Mouse (Mus musculus): ENCODE data around the gene Spryd4. TPM values are rescaled to one million over a fixed set of nuclear protein-coding genes. Genes with fewer than 3 reads are reported as not detected.

Gene Spryd4
- total and polyA plus RNA-seq, 3 experiments = 4.4 to 18.8 (median 13.9) TPM

DNA sequence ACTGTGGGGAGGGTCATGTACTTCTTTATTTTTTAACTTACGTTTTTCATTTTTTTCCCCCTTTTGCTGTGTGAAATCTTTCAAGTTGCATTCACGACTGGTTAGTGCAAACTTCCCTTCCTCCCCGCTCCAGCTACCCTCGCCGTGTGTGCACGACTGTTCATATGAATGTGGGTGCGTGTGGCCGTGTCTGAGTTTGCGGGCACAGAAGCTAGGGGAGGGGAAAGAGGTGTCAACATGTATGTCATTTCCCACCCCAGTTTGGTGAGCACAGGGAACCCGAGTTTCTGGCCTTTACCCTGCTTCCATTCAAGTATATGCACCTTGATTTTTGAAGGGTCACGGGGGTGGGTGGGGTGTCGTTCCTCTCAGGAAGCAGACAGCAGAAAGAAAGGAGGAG lies 19.0 kb upstream of the Spryd4 start:
- TF ChIP-seq TAL1 (conservative IDR thresholded peaks at IDR 0.05; ENCODE audit: low read depth, low read length) = no peak
- TF ChIP-seq CTCF (IDR thresholded peaks at IDR 0.05; ENCODE audit: low read depth, low read length) = no peak
- no peak for TF ChIP-seq GATA2 (IDR thresholded peaks at IDR 0.05; ENCODE audit: borderline replicate concordance, low read depth, low read length)
- TF ChIP-seq GATA1 (IDR thresholded peaks at IDR 0.05; ENCODE audit: borderline replicate concordance, low read length) = no peak
- TF ChIP-seq POLR2AphosphoS5 (IDR thresholded peaks at IDR 0.05; ENCODE audit: insufficient replicate concordance, low read depth, low read length) = no peak
- Histone ChIP-seq H3K9me3 (replicated peaks) (no peaks in the 10 kb centered on the region), H3K36me3 (replicated peaks) (peaks cover 21% of the 10 kb centered on the region), H3K27me3 (ENCODE audit: insufficient read depth, low read length) (no peaks in the 10 kb centered on the region), H3K4me3 (ENCODE audit: low read depth, low read length) (peak overlapping the region; percentile 78; the same call in 1 of the 2 replicates), H3K4me1 (ENCODE audit: insufficient read depth, low read depth, low read length) (peaks cover 62% of the 10 kb centered on the region)
- ATAC-seq (ENCODE audit: extremely low read depth, insufficient number of reproducible peaks, low FRiP score, poor library complexity, severe bottlenecking) = no peak
- DNase-seq (ENCODE audit: low spot score) = no peak

DNA sequence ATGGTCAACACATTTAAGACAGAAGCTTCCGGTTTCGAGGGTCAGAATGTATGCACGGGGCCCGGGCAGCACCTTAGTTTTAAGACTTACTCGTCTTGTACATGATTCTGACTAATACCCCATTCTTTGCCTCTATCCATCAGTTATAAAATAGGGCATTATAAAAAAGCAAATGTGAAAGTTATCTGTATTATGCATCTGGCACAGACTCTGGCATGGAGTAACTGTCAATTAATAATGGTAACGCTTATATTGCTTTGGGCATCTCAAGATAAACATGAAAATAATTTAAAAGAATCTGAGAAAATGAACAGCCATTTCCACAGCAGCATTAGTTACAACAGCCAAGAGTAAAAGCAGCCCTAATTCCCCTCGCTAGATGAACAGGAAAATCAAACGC lies 16.4 kb upstream of the Spryd4 start:
- no peak for TF ChIP-seq GATA2 (IDR thresholded peaks at IDR 0.05; ENCODE audit: borderline replicate concordance, low read depth, low read length)
- no peak for TF ChIP-seq POLR2AphosphoS5 (IDR thresholded peaks at IDR 0.05; ENCODE audit: insufficient replicate concordance, low read depth, low read length)
- no peak for TF ChIP-seq GATA1 (IDR thresholded peaks at IDR 0.05; ENCODE audit: borderline replicate concordance, low read length)
- TF ChIP-seq TAL1 (conservative IDR thresholded peaks at IDR 0.05; ENCODE audit: low read depth, low read length) = no peak
- TF ChIP-seq CTCF (IDR thresholded peaks at IDR 0.05; ENCODE audit: low read depth, low read length) = no peak
- no peak for ATAC-seq (ENCODE audit: extremely low read depth, insufficient number of reproducible peaks, low FRiP score, poor library complexity, severe bottlenecking)
- 0 out of 2 replicates have a peak, but pooled peaks cover 4% of the 10 kb centered on the region for H3K27me3 ChIP-seq (ENCODE audit: insufficient read depth, low read length)
- H3K4me3 ChIP-seq (ENCODE audit: low read depth, low read length) = no peak overlapping the region
- no peak for DNase-seq (ENCODE audit: low spot score)
- H3K9me3 ChIP-seq (replicated peaks) = no peaks in the 10 kb centered on the region
- peaks cover 3% of the 10 kb centered on the region for H3K36me3 ChIP-seq (replicated peaks)
- peaks cover 63% of the 10 kb centered on the region for H3K4me1 ChIP-seq (ENCODE audit: insufficient read depth, low read depth, low read length)

DNA sequence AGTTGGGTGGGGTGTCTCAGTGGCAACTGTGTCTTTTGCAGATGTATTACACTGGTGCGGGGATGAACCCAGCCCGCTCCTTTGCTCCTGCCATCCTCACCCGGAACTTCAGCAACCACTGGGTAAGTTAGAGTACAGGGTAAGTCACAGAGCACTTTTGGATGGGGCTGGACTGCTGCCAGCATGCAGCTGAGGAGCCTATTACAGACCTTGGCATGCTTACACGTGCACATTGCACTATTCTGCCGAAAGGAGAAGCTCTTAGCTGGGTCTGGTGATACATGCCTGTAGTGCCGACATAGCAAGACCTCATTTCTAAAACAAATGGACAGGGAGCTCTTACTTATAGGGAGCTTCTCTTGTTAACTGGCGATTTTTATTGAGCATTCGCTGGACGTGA lies 16.0 kb upstream of the Spryd4 start:
- no peak for TF ChIP-seq POLR2AphosphoS5 (IDR thresholded peaks at IDR 0.05; ENCODE audit: insufficient replicate concordance, low read depth, low read length)
- TF ChIP-seq GATA1 (IDR thresholded peaks at IDR 0.05; ENCODE audit: borderline replicate concordance, low read length) = no peak
- no peak for TF ChIP-seq GATA2 (IDR thresholded peaks at IDR 0.05; ENCODE audit: borderline replicate concordance, low read depth, low read length)
- TF ChIP-seq TAL1 (conservative IDR thresholded peaks at IDR 0.05; ENCODE audit: low read depth, low read length) = no peak
- TF ChIP-seq CTCF (IDR thresholded peaks at IDR 0.05; ENCODE audit: low read depth, low read length) = no peak
- 0 out of 2 replicates have a peak, but pooled peaks cover 4% of the 10 kb centered on the region for H3K27me3 ChIP-seq (ENCODE audit: insufficient read depth, low read length)
- peaks cover 3% of the 10 kb centered on the region for H3K36me3 ChIP-seq (replicated peaks)
- H3K4me1 ChIP-seq (ENCODE audit: insufficient read depth, low read depth, low read length) = peaks cover 60% of the 10 kb centered on the region
- ATAC-seq (ENCODE audit: extremely low read depth, insufficient number of reproducible peaks, low FRiP score, poor library complexity, severe bottlenecking) (no peak), DNase-seq (ENCODE audit: low spot score) (no peak)
- no peaks in the 10 kb centered on the region for H3K9me3 ChIP-seq (replicated peaks)
- no peak overlapping the region for H3K4me3 ChIP-seq (ENCODE audit: low read depth, low read length)

DNA sequence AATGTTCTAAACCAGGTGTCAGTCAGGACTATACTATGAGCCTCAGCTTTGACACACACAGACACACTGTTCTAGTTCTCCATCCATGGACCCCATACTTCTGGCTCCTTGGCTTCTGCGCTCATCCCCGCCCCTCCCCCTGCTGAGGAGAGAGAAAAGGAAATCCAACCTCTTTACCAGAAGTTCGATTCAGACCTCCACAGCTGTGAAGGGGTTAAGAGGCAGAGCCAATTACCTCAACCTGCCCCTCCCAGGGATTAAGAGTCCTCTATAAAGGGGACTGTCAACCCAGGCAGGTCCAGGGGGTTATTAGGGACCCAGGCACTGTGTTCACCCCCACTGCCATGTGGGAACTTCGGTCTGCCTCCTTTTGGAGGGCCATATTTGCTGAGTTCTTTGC lies 13.9 kb upstream of the Spryd4 start, which contains the start of gene Mip:
Mip (plus strand) TSS at position 301 of the 400 bp plus-strand sequence.
- Histone ChIP-seq H3K36me3 (replicated peaks) (peaks cover 3% of the 10 kb centered on the region), H3K4me3 (ENCODE audit: low read depth, low read length) (no peak within 1 kb of the TSS), H3K27me3 (ENCODE audit: insufficient read depth, low read length) (0 out of 2 replicates have a peak, but pooled peaks cover 4% of the 10 kb centered on the region), H3K9me3 (replicated peaks) (no peaks in the 10 kb centered on the region), H3K4me1 (ENCODE audit: insufficient read depth, low read depth, low read length) (peaks cover 58% of the 10 kb centered on the region)
- DNase-seq (ENCODE audit: low spot score) (no peak), ATAC-seq (ENCODE audit: extremely low read depth, insufficient number of reproducible peaks, low FRiP score, poor library complexity, severe bottlenecking) (no peak)
- TF ChIP-seq POLR2AphosphoS5 (IDR thresholded peaks at IDR 0.05; ENCODE audit: insufficient replicate concordance, low read depth, low read length) (no peak), TAL1 (conservative IDR thresholded peaks at IDR 0.05; ENCODE audit: low read depth, low read length) (no peak), GATA1 (IDR thresholded peaks at IDR 0.05; ENCODE audit: borderline replicate concordance, low read length) (no peak), CTCF (IDR thresholded peaks at IDR 0.05; ENCODE audit: low read depth, low read length) (no peak), GATA2 (IDR thresholded peaks at IDR 0.05; ENCODE audit: borderline replicate concordance, low read depth, low read length) (no peak)

DNA sequence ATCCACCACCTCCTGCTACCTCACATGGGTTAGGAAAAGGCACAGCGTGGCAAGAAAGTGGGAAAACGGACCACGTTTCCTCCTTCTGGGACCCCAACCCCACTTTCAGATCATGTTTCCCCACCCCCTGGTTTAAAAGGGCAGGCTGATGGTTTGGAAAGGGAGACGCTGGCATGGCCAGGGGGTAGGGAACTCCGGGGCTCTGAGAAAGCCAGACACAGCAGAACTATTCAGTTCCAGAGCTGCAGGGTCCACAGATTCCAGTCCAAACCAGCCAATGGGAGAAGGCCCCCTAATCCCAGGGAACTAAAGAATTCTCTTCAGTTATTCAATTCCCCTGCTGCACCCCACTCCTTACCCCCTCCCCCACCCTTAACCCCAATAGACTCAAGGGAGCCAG lies 13.5 kb upstream of the Spryd4 start:
- H3K27me3 ChIP-seq (ENCODE audit: insufficient read depth, low read length) = 0 out of 2 replicates have a peak, but pooled peaks cover 4% of the 10 kb centered on the region
- ATAC-seq (ENCODE audit: extremely low read depth, insufficient number of reproducible peaks, low FRiP score, poor library complexity, severe bottlenecking) (no peak), DNase-seq (ENCODE audit: low spot score) (no peak)
- H3K4me1 ChIP-seq (ENCODE audit: insufficient read depth, low read depth, low read length) = peaks cover 57% of the 10 kb centered on the region
- no peaks in the 10 kb centered on the region for H3K9me3 ChIP-seq (replicated peaks)
- H3K4me3 ChIP-seq (ENCODE audit: low read depth, low read length) = no peak overlapping the region
- H3K36me3 ChIP-seq (replicated peaks) = peaks cover 1% of the 10 kb centered on the region
- TF ChIP-seq GATA1 (IDR thresholded peaks at IDR 0.05; ENCODE audit: borderline replicate concordance, low read length) (no peak), POLR2AphosphoS5 (IDR thresholded peaks at IDR 0.05; ENCODE audit: insufficient replicate concordance, low read depth, low read length) (no peak), CTCF (IDR thresholded peaks at IDR 0.05; ENCODE audit: low read depth, low read length) (no peak), GATA2 (IDR thresholded peaks at IDR 0.05; ENCODE audit: borderline replicate concordance, low read depth, low read length) (no peak), TAL1 (conservative IDR thresholded peaks at IDR 0.05; ENCODE audit: low read depth, low read length) (no peak)

DNA sequence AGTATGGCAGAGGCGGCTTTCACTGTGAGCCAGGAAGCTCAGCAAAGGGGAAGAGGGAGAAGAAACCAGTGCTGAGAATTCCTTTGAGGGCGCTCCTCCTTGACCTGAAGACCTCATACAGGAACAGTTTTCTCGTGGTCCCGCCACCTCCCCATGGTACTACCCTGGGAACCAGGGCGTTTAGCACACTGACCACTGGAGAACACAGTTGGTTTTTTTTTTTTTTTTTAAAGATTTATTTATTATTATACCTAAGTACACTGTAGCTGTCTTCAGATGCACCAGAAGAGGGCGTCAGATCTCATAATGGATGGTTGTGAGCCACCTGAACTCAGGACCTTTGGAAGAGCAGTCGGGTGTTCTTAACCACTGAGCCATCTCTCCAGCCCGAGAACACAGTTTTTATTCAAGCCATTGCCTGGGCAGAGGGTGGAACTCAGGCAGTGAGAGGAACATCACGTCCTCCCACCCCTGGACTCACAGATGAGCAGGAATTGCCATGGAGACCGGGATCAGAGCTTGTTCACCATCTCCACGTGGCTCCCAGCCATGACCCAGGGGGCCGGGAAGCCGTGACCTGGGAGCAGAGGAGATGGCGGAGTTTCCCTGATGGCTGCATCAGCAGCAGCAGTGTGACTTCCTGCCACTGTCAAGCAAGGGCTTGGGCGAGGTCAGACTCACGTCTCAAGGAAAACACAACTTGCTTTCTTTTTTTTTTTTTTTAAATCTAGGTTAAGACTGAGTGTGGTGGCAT lies 10.1 kb upstream of the Spryd4 start:
- Histone ChIP-seq H3K9me3 (replicated peaks) (no peaks in the 10 kb centered on the region), H3K27me3 (ENCODE audit: insufficient read depth, low read length) (0 out of 2 replicates have a peak, but pooled peaks cover 4% of the 10 kb centered on the region), H3K4me1 (ENCODE audit: insufficient read depth, low read depth, low read length) (peaks cover 45% of the 10 kb centered on the region), H3K36me3 (replicated peaks) (no peaks in the 10 kb centered on the region), H3K4me3 (ENCODE audit: low read depth, low read length) (no peak overlapping the region)
- TF ChIP-seq TAL1 (conservative IDR thresholded peaks at IDR 0.05; ENCODE audit: low read depth, low read length) = no peak
- no peak for TF ChIP-seq POLR2AphosphoS5 (IDR thresholded peaks at IDR 0.05; ENCODE audit: insufficient replicate concordance, low read depth, low read length)
- no peak for TF ChIP-seq GATA1 (IDR thresholded peaks at IDR 0.05; ENCODE audit: borderline replicate concordance, low read length)
- TF ChIP-seq CTCF (IDR thresholded peaks at IDR 0.05; ENCODE audit: low read depth, low read length) = no peak
- no peak for TF ChIP-seq GATA2 (IDR thresholded peaks at IDR 0.05; ENCODE audit: borderline replicate concordance, low read depth, low read length)
- no peak for ATAC-seq (ENCODE audit: extremely low read depth, insufficient number of reproducible peaks, low FRiP score, poor library complexity, severe bottlenecking)
- DNase-seq (ENCODE audit: low spot score) = no peak
